Mouse (Mus musculus) testis, adult 2 months (tissue): ENCODE results near the gene Sapcd1.

Experiments
- CTCF ChIP-seq: fragments of 200-500 bp; IDR thresholded peaks from 2 replicates; pipeline ENCODE4 v1.5.1; 2012; ENCODE audit warnings: low read depth, mild to moderate bottlenecking, inconsistent platforms, low read length, moderate library complexity; ENCODE audit not compliant: control insufficient read depth, insufficient read depth, insufficient replicate concordance
- POLR2A ChIP-seq: fragments of 200-500 bp; IDR thresholded peaks from 2 replicates; pipeline ENCODE4 v1.6.1; 2012; ENCODE audit warnings: low read depth, mild to moderate bottlenecking, inconsistent platforms, low read length, moderate library complexity; ENCODE audit not compliant: control insufficient read depth

GRCm38 (mm10) chr17:35068213-35068914 is 40.5 kb upstream of the Sapcd1 start:
- TF ChIP-seq POLR2A (no peak), CTCF (no peak)
